Mouse (Mus musculus) neural tube, embryonic 10.5 days (tissue): ENCODE measurements at regions not wholly inside any gene's neighbourhood (a gene's known extent, or its start where the extent isn't known, plus 50 kb on each side); places are given as distances from the start of the nearest gene placed in this dataset.

ENCODE experiments used
- DNase-seq: peaks from one replicate; pipeline ENCODE4 v3.0.0-alpha.2; 2017; ENCODE audit warnings: low spot score; ENCODE audit errors: extremely low spot score

- no peak for DNase-seq
Measured at GRCm38 (mm10) chr6:51093196-51093595, 339.3 kb upstream of the Nfe2l3 start.

GRCm38 (mm10) chr6:51094304-51094703 lies 338.2 kb upstream of the Nfe2l3 start:
- DNase-seq = no peak

- DNase-seq = no peak
Measured at GRCm38 (mm10) chr6:51097488-51097887, 335.0 kb upstream of the Nfe2l3 start.

DNA sequence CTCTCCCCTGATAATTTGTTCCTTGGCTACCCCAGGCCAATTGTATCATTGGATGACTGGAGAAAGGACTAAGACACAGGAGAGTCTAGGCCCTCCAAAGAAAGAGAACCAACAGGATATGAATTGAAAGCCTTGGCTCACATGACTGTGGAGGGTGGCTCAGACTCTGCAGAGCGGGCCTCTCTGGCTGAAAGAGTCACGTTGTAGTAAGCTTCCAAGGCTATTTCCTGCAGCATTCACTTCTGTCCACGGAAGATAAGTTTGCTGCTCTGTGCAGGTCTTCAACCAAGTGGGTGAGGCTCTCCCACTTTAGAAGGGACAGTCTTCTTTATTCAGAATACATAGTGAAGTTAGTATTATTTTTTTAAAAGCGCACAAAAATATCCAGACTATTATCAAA lies 332.1 kb upstream of the Nfe2l3 start:
- no peak for DNase-seq

DNA sequence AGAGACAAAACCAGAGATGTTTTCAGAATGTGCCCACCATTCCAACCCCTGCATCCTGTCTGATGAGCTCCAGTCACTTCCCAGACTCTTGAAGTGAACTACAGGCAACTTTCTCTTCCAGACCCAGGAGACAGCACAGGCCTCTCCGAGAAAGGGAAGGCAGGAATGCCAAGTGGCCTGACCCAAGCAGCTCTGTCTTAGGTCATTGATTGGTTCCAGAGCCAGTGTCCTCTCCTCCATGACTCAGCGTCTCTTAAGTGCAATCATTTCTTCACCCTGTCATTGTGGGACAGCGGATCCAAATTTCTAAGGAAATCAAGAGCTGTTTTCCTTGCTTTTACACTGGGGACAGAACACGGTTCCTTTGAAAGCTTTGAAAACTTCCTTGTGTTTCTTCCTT lies 329.2 kb upstream of the Nfe2l3 start:
- no peak for DNase-seq

GRCm38 (mm10) chr6:51104336-51104735 lies 328.1 kb upstream of the Nfe2l3 start:
- no peak for DNase-seq

GRCm38 (mm10) chr6:51108336-51108956 lies 324.0 kb upstream of the Nfe2l3 start:
- peak; percentile 49 for DNase-seq

- DNase-seq = no peak
Measured at GRCm38 (mm10) chr6:51110596-51110995, 321.9 kb upstream of the Nfe2l3 start.

DNA sequence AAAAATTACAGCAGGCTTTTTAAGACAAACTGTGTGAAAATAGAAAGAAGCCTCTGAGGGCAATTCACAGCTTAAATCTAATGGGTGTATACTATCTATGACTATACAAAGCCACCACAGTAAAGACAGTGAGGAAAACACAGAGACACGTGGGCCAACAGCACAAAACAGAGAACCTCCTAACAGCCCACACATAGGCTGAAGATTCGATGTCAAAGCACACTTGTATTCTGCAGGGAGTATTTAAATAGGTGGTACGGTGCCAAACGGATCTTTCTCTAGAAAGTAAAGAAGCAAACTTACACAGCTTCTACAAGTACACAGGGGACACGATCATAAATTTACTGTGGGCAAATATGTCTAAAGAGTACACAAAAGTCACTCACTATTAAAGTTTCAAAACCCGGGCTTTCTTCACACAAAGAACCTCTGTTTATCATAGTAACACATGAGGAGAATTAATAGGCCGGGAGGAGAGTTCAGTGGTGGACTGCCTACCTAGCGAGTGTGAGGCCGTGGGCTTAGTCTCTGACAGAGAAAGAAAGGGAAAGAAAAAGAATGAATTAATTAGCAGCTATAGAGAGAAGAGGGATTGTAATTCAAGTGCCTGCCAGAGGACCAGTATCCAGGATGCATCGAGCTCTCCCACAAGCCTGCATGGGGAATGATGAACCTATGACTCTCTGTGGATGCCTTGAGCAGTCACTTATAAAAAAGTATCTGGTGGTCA lies 317.7 kb upstream of the Nfe2l3 start:
- DNase-seq = no peak

DNA sequence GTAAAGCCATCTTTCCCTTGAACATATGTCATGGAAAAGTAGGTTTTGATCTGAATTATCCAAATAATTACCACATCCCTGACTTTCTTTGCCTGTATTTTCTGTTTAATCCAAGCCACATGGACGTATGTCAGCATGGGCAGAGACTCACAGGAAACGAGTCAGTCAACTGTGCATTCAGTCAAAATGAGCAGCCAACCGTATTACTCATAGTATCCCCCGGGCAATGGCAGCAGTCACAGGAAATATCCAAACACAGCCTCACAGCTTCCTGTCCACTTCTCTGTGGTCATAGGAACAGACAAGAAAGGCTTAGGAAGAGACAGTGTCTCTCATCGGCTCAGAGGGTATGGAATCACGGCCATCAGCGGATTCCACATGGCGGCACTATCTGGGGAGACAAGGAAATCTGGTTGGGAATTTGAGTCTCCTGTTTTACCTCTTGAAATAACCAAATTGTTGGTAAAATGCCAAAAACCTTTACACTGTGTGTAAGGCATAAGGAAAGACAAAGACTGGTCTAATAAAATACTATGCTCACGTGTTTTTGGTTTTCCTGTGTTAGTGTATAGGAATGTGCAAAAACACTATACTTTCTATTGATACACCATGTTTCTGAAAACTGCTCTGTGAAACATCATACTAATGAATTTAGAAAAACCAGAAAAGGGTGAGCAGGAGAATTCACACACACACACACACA lies 313.5 kb upstream of the Nfe2l3 start:
- no peak for DNase-seq

DNA sequence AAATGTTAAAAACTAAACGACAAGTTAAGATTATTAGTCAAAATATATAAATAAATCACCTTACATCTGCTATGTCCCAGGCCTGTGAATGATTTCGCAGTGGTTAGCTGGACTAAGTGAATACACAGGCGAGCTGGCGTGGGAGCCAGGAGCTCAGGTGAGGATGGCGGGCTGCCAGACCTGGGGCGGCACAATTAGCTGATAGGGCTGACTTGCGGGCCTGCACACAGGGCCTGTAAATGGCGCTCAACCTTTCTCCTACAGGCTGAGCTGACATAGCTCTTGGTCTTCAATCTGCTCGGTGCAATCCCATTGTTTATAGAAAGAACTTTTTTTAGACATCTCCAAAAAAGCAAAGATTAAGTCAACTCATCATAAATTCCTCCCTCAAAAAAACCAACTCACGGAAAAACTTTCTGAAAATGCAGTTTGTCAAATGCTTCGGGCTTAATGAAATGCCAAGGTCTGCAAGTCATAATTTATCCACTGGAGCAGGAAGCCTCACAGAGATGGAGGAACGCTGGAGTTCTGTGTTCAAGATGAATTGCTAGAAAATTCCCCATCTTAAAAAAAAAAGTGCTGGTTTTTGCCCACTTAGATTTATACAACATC lies 312.7 kb upstream of the Nfe2l3 start:
- no peak for DNase-seq

- no peak for DNase-seq
Measured at GRCm38 (mm10) chr6:51122941-51123340, 309.5 kb upstream of the Nfe2l3 start.

GRCm38 (mm10) chr6:51127851-51128250 lies 304.6 kb upstream of the Nfe2l3 start:
- DNase-seq = no peak

DNA sequence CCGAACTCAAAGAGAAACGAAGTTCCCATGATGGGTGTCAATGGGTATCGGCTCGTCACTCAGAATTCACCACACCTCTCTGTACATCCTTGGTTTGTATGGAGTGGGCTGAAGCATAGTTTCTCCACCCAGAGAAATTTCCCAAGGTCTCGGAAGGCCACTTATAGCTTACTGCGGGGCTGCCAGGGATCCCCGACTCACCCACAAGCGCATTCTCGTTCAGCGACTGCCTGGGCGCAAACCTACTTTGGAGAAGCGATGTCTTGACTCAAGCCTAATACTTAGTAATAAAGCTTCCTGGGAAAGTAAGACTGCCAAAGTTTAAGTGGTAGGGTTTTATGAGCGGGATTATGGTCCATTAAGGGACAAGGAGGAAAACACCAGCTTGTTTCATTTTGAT lies 303.4 kb upstream of the Nfe2l3 start:
- no peak for DNase-seq

- DNase-seq = no peak
Measured at GRCm38 (mm10) chr6:51129591-51129990, 302.9 kb upstream of the Nfe2l3 start.

DNA sequence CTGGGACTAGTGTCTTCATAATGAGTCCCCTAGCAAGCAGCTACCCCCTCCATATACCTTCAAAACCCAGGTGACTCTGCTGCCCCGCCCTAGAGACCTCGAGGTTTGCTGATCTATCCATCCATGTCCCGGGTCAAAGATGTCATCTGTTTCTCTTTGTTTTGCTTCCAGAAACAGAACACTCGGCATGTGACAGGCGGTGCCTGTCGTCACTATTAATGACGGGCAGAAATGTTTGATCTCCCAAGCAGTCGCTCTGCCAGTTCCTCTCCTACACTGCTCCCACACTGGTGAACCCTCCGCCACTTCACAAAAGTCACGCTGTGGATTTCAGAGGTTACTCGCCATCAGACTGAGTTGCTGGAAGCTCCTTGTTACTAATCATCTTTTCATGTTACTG lies 287.7 kb upstream of the Nfe2l3 start:
- no peak for DNase-seq

DNA sequence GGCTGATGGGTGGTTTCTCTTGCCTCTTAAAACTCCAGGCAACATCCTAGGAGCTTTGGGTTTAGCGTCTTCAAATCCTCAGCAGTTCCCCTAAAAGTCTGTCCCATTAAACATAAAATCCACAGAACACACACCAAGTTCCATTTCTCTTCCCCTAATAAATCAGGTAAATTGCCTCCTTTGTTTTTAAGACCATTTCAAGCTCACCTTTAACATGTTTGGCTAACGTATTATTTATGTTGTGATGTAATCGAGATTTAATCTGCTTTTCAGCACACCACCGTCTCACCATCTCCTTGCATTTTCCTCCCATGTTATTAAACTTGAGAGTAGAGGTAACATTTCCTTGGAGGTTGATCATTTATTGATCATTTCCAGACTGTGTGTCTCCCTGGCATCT lies 286.6 kb upstream of the Nfe2l3 start:
- no peak for DNase-seq

- no peak for DNase-seq
Measured at GRCm38 (mm10) chr6:51148821-51149220, 283.6 kb upstream of the Nfe2l3 start.

GRCm38 (mm10) chr6:51150066-51150465 lies 282.4 kb upstream of the Nfe2l3 start:
- DNase-seq = no peak

DNA sequence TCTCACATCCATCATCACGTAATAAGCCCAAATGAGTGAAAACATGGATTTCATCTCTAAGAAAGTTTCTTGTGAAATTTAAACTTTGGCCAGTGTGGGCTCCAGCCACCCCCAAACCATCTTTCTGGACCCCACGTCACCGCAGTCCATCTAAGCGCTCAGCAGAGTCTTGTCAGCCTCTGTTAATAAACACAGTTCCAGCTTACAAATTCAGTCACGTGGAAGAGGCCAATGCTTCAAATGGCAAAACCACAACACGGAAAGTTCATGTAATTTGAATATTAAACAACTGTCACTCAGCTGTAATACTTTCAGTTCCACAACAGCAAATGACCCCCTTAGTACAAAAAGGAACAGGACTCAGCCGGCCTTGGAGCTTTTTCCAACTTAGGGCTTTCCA lies 282.0 kb upstream of the Nfe2l3 start:
- no peak for DNase-seq

DNA sequence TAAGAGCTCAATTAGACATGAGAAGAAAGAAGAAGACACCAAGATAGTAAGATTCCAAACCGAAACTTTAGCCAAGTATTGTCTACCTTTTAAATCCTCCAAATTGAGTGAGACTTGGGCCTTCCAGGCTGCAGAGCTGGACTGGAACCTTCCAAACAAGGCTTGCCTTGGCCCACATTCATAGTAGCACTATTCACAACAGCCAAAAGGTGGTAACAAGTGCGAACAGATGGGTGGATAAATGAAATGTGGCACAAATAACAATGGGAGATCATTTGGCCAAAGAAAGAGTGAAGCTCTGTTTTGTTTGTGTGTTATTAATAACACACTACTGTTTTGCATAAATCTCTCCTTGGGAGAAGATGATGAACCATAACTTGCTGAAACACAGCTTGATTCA lies 281.6 kb upstream of the Nfe2l3 start:
- no peak for DNase-seq

DNA sequence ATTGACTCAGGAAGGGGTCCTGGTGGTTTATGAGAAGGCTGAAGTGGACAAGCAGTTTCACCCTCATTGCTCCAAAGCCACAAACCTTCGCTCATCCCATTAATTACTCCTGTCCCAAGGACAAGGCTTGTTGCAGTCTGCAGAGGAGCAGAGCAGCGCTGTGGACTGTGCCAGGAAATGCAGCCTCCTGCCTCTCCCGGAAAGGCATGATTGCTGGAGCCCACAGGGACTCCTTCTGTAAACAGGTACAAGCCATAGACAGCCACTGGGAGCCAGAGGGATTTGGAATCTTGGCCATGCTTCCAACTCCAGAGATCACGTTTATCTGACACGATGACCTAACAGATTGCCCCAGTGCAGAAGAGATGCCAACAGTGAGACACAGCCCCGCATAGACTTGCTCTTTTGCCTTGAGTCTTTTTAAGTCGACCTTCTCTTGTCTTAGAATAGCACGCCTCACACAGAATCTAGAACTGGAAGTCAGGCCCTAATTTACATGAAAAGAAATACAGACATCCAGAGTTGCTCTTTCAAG lies 275.6 kb upstream of the Nfe2l3 start:
- no peak for DNase-seq
